ENCODE assay signal across 7 mouse cellular contexts in genomic region chr15:98953401-98954356, GRCm38 (mm10). TPM values are rescaled to one million over a fixed set of nuclear protein-coding genes. Genes with fewer than 3 reads are reported as not detected.
DNase-seq lines count a peak whose midpoint lies in the region; ATAC-seq lines count a peak whose summit lies in the region.

Gm49450 (minus strand) TSS chr15:98953551.
Tuba1a (minus strand) TSS chr15:98953703.

- H3K4me2 ChIP-seq in intestine, embryonic 14.5 days (ENCODE audit: low read length) = peak within 1 kb of the TSS; percentile 70

- 7% methylated on average over 28 of the region's 28 CpGs for WGBS in intestine, embryonic 14.5 days

- intact Hi-C loops in gastrocnemius, postnatal 36 days (cut with DNase I) = loop anchor here (5.0 kb wide), 1 partner anchor 39 kb away; no protein-coding TSS in a partner anchor
- intact Hi-C loops in left cerebral cortex, postnatal 14 days (cut with DNase I) = loop anchor here (1.0 to 2.0 kb wide), 2 partner anchors 17 to 40 kb away; no protein-coding TSS in a partner anchor

- H3K27me3 ChIP-seq in intestine, embryonic 14.5 days (replicated peaks; ENCODE audit: control insufficient read depth, insufficient read depth, low read length) = no peaks in the 10 kb centered on the region

- peak; percentile 96 for ATAC-seq in intestine, embryonic 14.5 days (replicated peaks; ENCODE audit: low FRiP score, low TSS enrichment, low read depth)
- peak; percentile 82 for ATAC-seq in megakaryocyte-erythroid progenitor cell, adult 5-6 weeks (replicated peaks; ENCODE audit: low FRiP score, low TSS enrichment, poor library complexity, severe bottlenecking)

- peak; percentile 85 for DNase-seq in adrenal gland, adult 8-10 months
- peak; percentile 94 for DNase-seq in embryo, embryonic 11.5 days (ENCODE audit: low read depth, low spot score)
- DNase-seq in gastrocnemius, postnatal 36 days = peak; percentile 84 to 87
- peak; percentile 97 for DNase-seq in intestine, embryonic 14.5 days (ENCODE audit: low spot score)
- peak; percentile 97 to 98 for DNase-seq in left cerebral cortex, postnatal 14 days (ENCODE audit: low spot score in 2 of 2)
- peak; percentile 94 for DNase-seq in right cerebral cortex, postnatal 14 days

- peaks cover 9% of the 10 kb centered on the region; the same call in 1 of the 2 replicates for H3K36me3 ChIP-seq in intestine, embryonic 14.5 days (ENCODE audit: control insufficient read depth, insufficient read depth, low read length)

- H3K9me3 ChIP-seq in intestine, embryonic 14.5 days (ENCODE audit: control insufficient read depth, low read length) = no peaks in the 10 kb centered on the region

- peak within 1 kb of the TSS; percentile 98 for H3K27ac ChIP-seq in intestine, embryonic 14.5 days (ENCODE audit: low read depth)

- H3K4me1 ChIP-seq in intestine, embryonic 14.5 days (replicated peaks; ENCODE audit: control insufficient read depth, insufficient read depth, low read length) = peaks cover 13% of the 10 kb centered on the region; the same call in 1 of the 2 replicates

- peak within 1 kb of the TSS; percentile 95 for H3K9ac ChIP-seq in intestine, embryonic 14.5 days (ENCODE audit: low read length)

- H3K4me3 ChIP-seq in intestine, embryonic 14.5 days (ENCODE audit: low read depth, low read length) = peak within 1 kb of the TSS; percentile 92

RNA-seq across cellular contexts. Expression of gene Gm49450, which starts in this region (rescaled TPM):
- total RNA-seq in adrenal gland, adult 8-10 months (2022) = not detected
- not detected for total RNA-seq in gastrocnemius, postnatal 36 days (2021)
- polyA plus RNA-seq in intestine, embryonic 14.5 days (2014; fragmentation: Nextera tagmentation; extraction: Ambion mirVana) = not detected in 2 replicates
- not detected for total RNA-seq in left cerebral cortex, postnatal 14 days (2021)
- not detected in 2 replicates for total RNA-seq in megakaryocyte-erythroid progenitor cell, adult 5-6 weeks (2014; fragmentation: Nextera tagmentation)
- total RNA-seq in megakaryocyte-erythroid progenitor cell, adult 5-6 weeks (2017) = not detected in 2 replicates

RNA-seq across cellular contexts. Expression of gene Tuba1a, which starts in this region (rescaled TPM):
- 100 to 1,000 TPM in 3 of 4 experiments, 10 to 100 TPM in 1; 70.5 to 196 (median 116) TPM for total RNA-seq in adrenal gland, adult 8-10 months (2022)
- 10 to 100 TPM; 27.6 to 30.1 TPM for total RNA-seq in gastrocnemius, postnatal 36 days (2021)
- 1,282 and 1,437 TPM in 2 replicates for polyA plus RNA-seq in intestine, embryonic 14.5 days (2014; fragmentation: Nextera tagmentation; extraction: Ambion mirVana)
- total RNA-seq in left cerebral cortex, postnatal 14 days (2021) = 1,000 to 10,000 TPM; 2,132 to 2,150 TPM
- total RNA-seq in megakaryocyte-erythroid progenitor cell, adult 5-6 weeks (2014; fragmentation: Nextera tagmentation) = 4.5 and 10.2 TPM in 2 replicates
- 9.7 and 16.0 TPM in 2 replicates for total RNA-seq in megakaryocyte-erythroid progenitor cell, adult 5-6 weeks (2017)

Comparison
In these comparisons a context has a peak if more than half of its experiments do, and no peak if none do; other contexts are left out.
1. Peak in every context shown above with its lines: DNase-seq, ATAC-seq, H3K4me3 ChIP-seq and H3K27ac ChIP-seq.
2. RNA of gene Tuba1a (total RNA-seq): 2,132 to 2,150 TPM in left cerebral cortex, postnatal 14 days; 70.5 to 196 TPM in adrenal gland, adult 8-10 months, 27.6 to 30.1 TPM in gastrocnemius, postnatal 36 days and 4.5 to 16.0 TPM in megakaryocyte-erythroid progenitor cell, adult 5-6 weeks; every median in the first group is over 10 times any median in the second.